Mouse (Mus musculus): ENCODE measurements around the gene Gstp3.
A peak's percentile ranks its signal among the peaks of the same experiment; 100 is the strongest.
"Not testable (repeated sequence)": the region's sequence is repeated elsewhere in the genome, so short reads cannot be mapped to it uniquely, and the experiment has no call there.

Gstp3 gene

DNA sequence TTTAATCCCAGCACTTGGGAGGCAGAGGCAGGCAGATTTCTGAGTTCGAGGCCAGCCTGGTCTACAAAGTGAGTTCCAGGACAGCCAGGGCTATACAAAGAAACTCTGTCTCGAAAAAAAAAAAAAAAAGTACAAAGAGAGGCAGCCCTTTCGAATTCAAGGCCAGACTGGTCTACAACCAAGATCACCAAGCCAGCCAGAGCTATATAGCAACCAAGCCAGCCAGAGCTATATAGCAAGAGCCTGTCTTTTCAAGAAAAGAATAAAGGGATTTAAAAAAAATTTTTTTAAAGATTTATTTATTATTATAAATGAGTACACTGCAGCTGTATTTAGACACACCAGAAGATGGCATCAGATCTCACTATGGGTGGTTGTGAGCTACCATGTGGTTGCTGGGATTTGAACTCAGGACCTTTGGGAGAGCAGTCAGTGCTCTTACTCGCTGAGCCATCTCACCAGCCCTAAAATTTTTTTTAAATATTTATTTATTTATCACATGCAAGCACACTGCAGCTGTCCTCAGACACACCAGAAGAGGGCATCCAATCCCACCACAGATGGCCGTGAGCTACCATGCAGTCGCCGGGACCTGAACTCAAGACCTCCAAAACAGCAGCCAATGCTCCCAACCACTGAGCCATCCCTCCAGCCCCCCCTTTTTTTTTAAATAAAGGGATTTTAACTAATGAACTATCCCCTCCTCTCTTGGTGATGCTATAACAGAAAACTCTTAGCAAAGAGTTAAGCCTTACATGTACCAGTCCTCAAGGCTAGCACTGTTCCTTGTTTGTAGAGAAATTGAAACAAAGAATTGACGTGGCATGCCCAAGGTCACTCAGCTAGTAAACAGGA, 902 bp upstream of the Gstp3 start:
- DNase-seq, result peak; percentile 58

- peak; percentile 88 for DNase-seq
These were observed 788 bp downstream of the Gstp3 start for GRCm38 (mm10) chr19:4058581-4058980.

- peak; percentile 78 for DNase-seq
These were observed 1.4 kb downstream of the Gstp3 start for GRCm38 (mm10) chr19:4057962-4058361.

GRCm38 (mm10) chr19:4057389-4057788, 2.0 kb downstream of the Gstp3 start:
- no peak for DNase-seq

GRCm38 (mm10) chr19:4056727-4057126, 2.6 kb downstream of the Gstp3 start:
- peak; percentile 96 for DNase-seq

GRCm38 (mm10) chr19:4055947-4056693, 3.2 kb downstream of the Gstp3 start:
- DNase-seq, result no peak

GRCm38 (mm10) chr19:4055216-4055946, 4.0 kb downstream of the Gstp3 start:
- peak; percentile 82 for DNase-seq

GRCm38 (mm10) chr19:4054613-4055012, 4.8 kb downstream of the Gstp3 start:
- peak; percentile 66 for DNase-seq

GRCm38 (mm10) chr19:4052516-4053030, 6.8 kb downstream of the Gstp3 start:
- DNase-seq, result peak; percentile 89

DNA sequence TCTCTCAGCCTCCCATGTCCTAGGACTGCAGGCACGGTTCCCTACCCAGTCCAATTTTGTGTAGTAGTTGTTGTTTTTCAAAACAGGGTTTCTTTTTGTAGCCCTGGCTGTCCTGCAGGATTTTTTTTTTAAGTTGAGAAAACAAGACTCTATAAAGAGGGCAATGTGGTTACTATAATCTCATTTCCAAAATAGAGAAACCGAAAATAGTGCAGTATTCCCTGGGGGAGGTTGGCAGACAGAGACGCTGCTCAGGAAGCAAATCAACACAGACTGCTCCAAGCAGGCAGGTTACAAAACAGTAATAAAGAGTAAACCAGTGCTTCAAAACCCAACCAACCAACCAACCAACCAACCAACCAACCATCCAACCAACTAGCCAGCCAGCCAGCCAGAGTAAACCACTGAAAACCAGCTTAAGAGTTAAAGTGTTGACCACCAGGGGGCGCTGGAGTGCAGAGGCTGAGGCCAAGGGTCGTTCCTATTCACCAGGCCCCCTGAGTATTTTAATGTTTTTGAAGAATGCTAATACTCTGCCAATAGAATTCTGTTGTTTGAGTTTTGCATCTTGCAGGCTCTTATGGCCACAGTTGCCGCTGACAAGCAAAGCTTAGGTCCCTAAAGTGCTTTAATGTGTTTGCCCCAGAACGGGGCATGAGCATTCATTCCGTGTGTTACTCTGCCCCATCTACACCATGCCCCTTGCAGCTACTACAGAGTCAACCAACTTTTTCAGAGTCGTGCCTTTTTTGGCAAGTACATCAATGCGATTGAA, 7.4 kb downstream of the Gstp3 start:
- peak; percentile 94 for DNase-seq

- DNase-seq, result peak; percentile 87
These were observed 8.4 kb downstream of the Gstp3 start for GRCm38 (mm10) chr19:4051016-4051415.

DNA sequence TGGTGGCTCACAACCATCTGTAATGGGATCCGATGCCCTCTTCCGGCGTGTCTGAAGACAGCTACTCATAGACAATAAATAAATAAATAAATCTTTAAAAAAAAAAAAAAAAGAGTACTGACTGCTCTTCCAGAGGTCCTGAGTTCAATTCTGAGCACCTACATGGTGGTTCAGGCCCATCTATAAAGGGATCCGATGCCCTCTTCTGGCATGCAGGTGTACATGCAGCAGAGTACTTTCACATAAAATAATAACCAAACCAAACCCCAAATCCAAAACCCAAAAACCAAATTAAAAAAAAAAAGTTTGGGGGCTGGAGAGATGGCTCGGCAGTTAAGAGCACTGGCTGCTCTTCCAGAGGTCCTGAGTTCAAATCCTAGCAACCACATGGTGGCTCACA, 10.3 kb downstream of the Gstp3 start:
- not testable (repeated sequence) for DNase-seq

- peak; percentile 94 for DNase-seq
These were observed 11.5 kb downstream of the Gstp3 start for GRCm38 (mm10) chr19:4047859-4048258.

DNA sequence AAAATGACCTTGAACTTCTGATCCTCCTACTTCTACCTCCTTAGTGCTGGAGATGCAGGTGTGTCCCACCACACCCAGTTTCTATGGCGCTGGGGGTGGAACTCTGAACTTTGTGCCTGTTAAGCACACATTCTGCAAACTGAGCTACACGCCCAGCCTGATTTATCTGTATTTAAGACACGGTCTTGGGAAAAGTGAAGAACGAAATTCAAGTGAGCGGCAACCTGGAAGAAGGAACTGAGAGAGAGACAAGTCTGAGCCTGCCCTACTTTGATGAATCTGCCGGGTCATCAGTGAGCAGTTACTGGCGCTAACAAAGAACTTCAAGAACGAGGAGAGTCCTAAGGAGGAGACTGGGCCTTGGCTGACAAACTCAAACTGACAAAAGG, 12.5 kb downstream of the Gstp3 start:
- DNase-seq, result peak; percentile 92

DNA sequence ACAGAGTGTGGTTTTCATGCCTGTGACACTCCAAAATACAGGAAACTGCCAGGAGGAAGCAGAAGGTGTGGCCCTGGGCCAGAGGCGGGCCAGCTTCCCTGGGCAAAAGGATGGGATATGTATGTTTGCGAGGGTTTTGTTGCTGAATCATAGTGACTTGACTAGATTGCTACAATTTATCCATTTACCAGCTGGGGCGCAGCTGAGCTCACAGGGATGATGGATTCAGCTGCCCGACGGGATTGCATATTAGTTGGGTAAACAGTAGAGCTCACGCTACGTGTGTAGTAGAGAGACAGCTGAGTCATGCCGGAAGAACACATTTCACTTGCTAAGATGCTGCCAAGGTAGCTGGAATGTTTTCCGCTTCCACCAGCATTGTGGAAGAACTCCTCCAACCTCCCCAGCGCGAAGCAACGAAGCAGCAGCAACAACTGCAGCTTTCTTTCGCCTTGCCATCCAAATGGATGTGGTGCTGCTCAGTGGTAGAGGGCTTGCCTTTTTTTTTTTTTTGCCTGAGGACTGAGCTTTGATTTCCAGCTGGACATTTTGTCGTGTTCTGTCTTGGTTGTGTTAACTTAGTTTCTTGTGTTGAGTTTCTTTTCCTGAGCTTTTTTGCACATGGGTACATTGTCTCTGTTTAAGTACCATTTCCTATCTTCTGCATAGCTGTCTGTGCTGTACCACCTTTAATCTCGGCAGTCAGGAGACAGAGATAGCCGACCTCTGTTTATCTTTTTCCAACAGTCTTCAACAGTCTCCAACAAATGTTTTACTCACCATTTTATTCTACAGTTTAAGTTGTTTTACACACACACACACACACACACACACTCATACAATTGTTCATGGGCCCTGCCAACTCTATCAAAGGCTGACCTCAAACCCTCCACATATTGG, 13.2 kb downstream of the Gstp3 start, which contains the start of gene Gstp2:
TSS of gene Gstp2 (minus strand) at position 58 of the 900 bp plus-strand sequence.
- peak; percentile 99 for DNase-seq

- not testable (repeated sequence) for DNase-seq
These were observed 15.3 kb downstream of the Gstp3 start for GRCm38 (mm10) chr19:4044109-4044508.

DNA sequence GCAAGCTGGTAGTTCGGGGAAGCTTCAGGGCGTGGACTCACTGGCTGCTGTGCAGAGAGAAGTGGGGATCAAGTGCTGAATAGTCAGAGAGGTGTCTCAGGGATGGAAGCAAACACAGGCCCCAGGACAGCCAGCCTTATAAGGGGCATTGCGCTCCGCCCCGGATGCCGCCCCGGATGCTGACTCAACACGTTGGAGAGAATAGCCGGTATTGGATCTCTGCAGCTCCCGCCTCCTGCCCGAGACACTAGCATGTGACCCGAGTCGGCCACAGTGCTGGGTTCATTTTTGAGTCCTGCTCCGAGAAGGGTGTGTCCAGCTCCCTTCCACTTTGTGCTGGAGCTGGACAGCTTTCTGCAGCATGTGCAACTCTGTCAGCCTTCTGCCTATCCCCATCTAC, 17.2 kb downstream of the Gstp3 start:
- peak; percentile 98 for DNase-seq

GRCm38 (mm10) chr19:4041500-4041899, 17.9 kb downstream of the Gstp3 start:
- peak; percentile 92 for DNase-seq

DNA sequence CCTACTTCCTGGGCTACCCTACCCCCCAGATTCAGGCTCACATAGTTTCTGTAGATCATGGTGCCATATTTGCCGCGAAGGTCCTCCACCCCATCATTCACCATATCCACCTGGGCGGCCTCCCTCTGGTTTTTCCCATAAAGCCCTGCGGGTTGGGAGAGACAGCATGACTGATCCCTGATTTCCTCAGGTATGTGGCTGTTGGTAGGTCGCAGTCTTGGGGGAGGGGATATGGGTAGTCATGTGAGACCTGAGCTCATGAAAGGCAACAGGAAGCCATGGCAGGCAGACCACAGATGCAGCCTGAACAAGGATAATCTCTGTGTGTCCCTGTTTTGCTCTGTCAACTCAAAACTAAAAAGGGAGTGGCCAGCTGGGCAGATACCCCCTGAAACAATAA, 18.4 kb downstream of the Gstp3 start:
- not testable (repeated sequence) for DNase-seq

DNA sequence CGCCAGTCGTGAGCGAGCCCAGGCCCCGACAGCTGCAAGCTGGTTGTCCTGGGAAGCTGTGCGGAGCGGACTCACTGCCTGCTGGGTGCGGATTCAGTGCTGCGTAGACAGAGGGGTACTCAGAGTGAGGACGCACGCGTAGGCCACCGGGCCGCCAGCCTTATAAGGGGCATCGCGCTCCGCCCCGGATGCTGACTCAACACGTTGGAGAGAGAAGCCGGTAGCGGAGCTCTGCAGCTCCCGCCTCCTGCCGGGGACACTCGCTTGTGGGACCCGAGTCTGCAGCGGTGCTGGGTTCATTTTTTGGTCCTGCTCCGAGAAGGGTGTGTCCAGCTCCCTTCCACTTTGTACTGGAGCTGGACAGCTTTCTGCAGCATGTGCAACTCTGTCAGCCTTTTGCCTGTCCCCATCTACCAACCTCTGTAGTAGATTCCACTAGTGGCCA, 21.6 kb downstream of the Gstp3 start, which contains the start of gene Gstp1:
TSS of gene Gstp1 (minus strand) at position 198 of the 445 bp plus-strand sequence.
- peak; percentile 99 for DNase-seq

Measured in heart, adult 11 months (tissue).